Mouse (Mus musculus) activated CD4-positive, CD25-positive, alpha-beta regulatory T cell, adult 4 months (primary cell): ENCODE data around the gene Spock1. TPM values are rescaled to one million over a fixed set of nuclear protein-coding genes. Genes with fewer than 3 reads are reported as not detected.
"Not testable (repeated sequence)": the region's sequence is repeated elsewhere in the genome, so short reads cannot be mapped to it uniquely, and the experiment has no call there.

Experiments used
- ATAC-seq: one replicate; pipeline ENCODE4 v1.8.0; 2017
- polyA plus RNA-seq, 2 experiments: library from polyadenylated mRNA; unstranded; fragments of 100-300 nt; shearing (Covaris generic); gene quantifications; one replicate each; pipeline ENCODE4 v1.2.1; 2017

Gene Spock1
- polyA plus RNA-seq, 2 experiments from 2014 or later: 0.13 TPM; not detected in 1

- no peak for ATAC-seq
Observed at GRCm38 (mm10) chr13:57474068-57474467, 434.1 kb downstream of the Spock1 start.

- not testable (repeated sequence) for ATAC-seq
Observed at GRCm38 (mm10) chr13:57470922-57471321, 437.2 kb downstream of the Spock1 start.

- no peak for ATAC-seq
Observed at GRCm38 (mm10) chr13:57459978-57460377, 448.2 kb downstream of the Spock1 start.

GRCm38 (mm10) chr13:57450189-57450821 is 457.8 kb downstream of the Spock1 start:
- ATAC-seq: no peak

- ATAC-seq: no peak
Observed at GRCm38 (mm10) chr13:57448906-57449305, 459.2 kb downstream of the Spock1 start.

- no peak for ATAC-seq
Observed at GRCm38 (mm10) chr13:57444977-57445376, 463.2 kb downstream of the Spock1 start.

- ATAC-seq: no peak
Observed at GRCm38 (mm10) chr13:57440111-57440510, 468.0 kb downstream of the Spock1 start.

- ATAC-seq: no peak
Observed at GRCm38 (mm10) chr13:57435726-57436220, 472.4 kb downstream of the Spock1 start.

- no peak for ATAC-seq
Observed at GRCm38 (mm10) chr13:57433848-57434247, 474.3 kb downstream of the Spock1 start.

- ATAC-seq: no peak
Observed at GRCm38 (mm10) chr13:57431815-57432214, 476.3 kb downstream of the Spock1 start.

- no peak for ATAC-seq
Observed at GRCm38 (mm10) chr13:57428840-57429239, 479.3 kb downstream of the Spock1 start.

GRCm38 (mm10) chr13:57418781-57419180 is 489.4 kb downstream of the Spock1 start:
- no peak for ATAC-seq

GRCm38 (mm10) chr13:57414716-57415115 is 493.4 kb downstream of the Spock1 start:
- ATAC-seq: no peak

- no peak for ATAC-seq
Observed at GRCm38 (mm10) chr13:57407666-57408065, 500.5 kb downstream of the Spock1 start.

- no peak for ATAC-seq
Observed at GRCm38 (mm10) chr13:57402386-57402785, 505.7 kb downstream of the Spock1 start.

- ATAC-seq: no peak
Observed at GRCm38 (mm10) chr13:57372141-57372700, 535.9 kb downstream of the Spock1 start.

Other genes with a start within 250 kb of the Spock1 start
- 1 to 10 TPM; 7.0 to 9.8 TPM for gene Klhl3, start 205.3 kb upstream of the Spock1 start, polyA plus RNA-seq
- gene Hnrnpa0, start 220.2 kb upstream of the Spock1 start, polyA plus RNA-seq: 10 to 100 TPM; 20.5 to 32.4 TPM
- gene Idnk, start 249.3 kb upstream of the Spock1 start, polyA plus RNA-seq: 100 to 1,000 TPM; 250 to 265 TPM